Mouse (Mus musculus) erythroblast, embryonic 14.5 days (primary cell): ENCODE measurements around the gene Prrg1. TPM values are rescaled to one million over a fixed set of nuclear protein-coding genes. Genes with fewer than 3 reads are reported as not detected.
"Not testable (repeated sequence)": the region's sequence is repeated elsewhere in the genome, so short reads cannot be mapped to it uniquely, and the experiment has no call there.

Experiments used
- H3K27me3 ChIP-seq: 2 replicates; pipeline ENCODE4 v1.6.1; 2012; ENCODE audit warnings: inconsistent platforms; ENCODE audit not compliant: control insufficient read depth
- H3K36me3 ChIP-seq: 2 replicates; pipeline ENCODE4 v1.6.1; 2012; ENCODE audit warnings: mild to moderate bottlenecking, inconsistent platforms; ENCODE audit not compliant: control insufficient read depth
- H3K4me1 ChIP-seq: 2 replicates; pipeline ENCODE4 v1.6.1; 2012; ENCODE audit warnings: inconsistent platforms; ENCODE audit not compliant: control insufficient read depth
- H3K4me3 ChIP-seq: replicated peaks from 2 replicates; pipeline ENCODE3; 2012; ENCODE audit warnings: moderate library complexity, mild to moderate bottlenecking, inconsistent platforms
- H3K9me3 ChIP-seq: 2 replicates; pipeline ENCODE4 v1.6.1; 2012; ENCODE audit warnings: low read length, inconsistent platforms, mixed read lengths; ENCODE audit not compliant: control insufficient read depth
- GATA1 ChIP-seq: IDR thresholded peaks from 2 replicates; pipeline ENCODE4 v1.6.1; 2012; ENCODE audit warnings: low read length, inconsistent platforms, mixed read lengths
- TAL1 ChIP-seq: IDR thresholded peaks from 3 replicates; pipeline ENCODE4 v1.6.1; 2012; ENCODE audit warnings: low read length, inconsistent platforms, mixed read lengths
- polyA plus RNA-seq: library from polyadenylated mRNA; stranded (reverse); fragments of >175 nt; gene quantifications from 2 replicates; pipeline ENCODE4 v1.2.3, GENCODE M21; 2012

The Prrg1 gene
- polyA plus RNA-seq, 1 experiment: not detected

- no peaks in the 10 kb centered on the region for H3K27me3 ChIP-seq
- no peak overlapping the region for H3K4me3 ChIP-seq
- no peaks in the 10 kb centered on the region for H3K36me3 ChIP-seq
- no peaks in the 10 kb centered on the region for H3K4me1 ChIP-seq
- H3K9me3 ChIP-seq: no peaks in the 10 kb centered on the region
- TF ChIP-seq GATA1 (no peak), TAL1 (no peak)
These were observed 44.9 kb downstream of the Prrg1 start for GRCm38 (mm10) chrX:78538632-78539316.

- Histone ChIP-seq H3K36me3 (no peaks in the 10 kb centered on the region), H3K4me3 (no peak overlapping the region), H3K27me3 (no peaks in the 10 kb centered on the region), H3K9me3 (no peaks in the 10 kb centered on the region), H3K4me1 (no peaks in the 10 kb centered on the region)
- no peak for TF ChIP-seq TAL1
- no peak for TF ChIP-seq GATA1
These were observed 65.4 kb downstream of the Prrg1 start for GRCm38 (mm10) chrX:78518301-78518700.

- H3K4me1 ChIP-seq: no peaks in the 10 kb centered on the region
- no peak for TF ChIP-seq TAL1
- TF ChIP-seq GATA1: no peak
- H3K4me3 ChIP-seq: no peak overlapping the region
- H3K27me3 ChIP-seq: no peaks in the 10 kb centered on the region
- H3K9me3 ChIP-seq: no peaks in the 10 kb centered on the region
- H3K36me3 ChIP-seq: no peaks in the 10 kb centered on the region
These were observed 100.7 kb downstream of the Prrg1 start for GRCm38 (mm10) chrX:78482987-78483386.

GRCm38 (mm10) chrX:78479710-78480109, 104.0 kb downstream of the Prrg1 start:
- Histone ChIP-seq H3K36me3 (no peaks in the 10 kb centered on the region), H3K27me3 (no peaks in the 10 kb centered on the region), H3K4me1 (no peaks in the 10 kb centered on the region), H3K4me3 (no peak overlapping the region), H3K9me3 (no peaks in the 10 kb centered on the region)
- no peak for TF ChIP-seq TAL1
- TF ChIP-seq GATA1: no peak

- Histone ChIP-seq H3K4me1 (no peaks in the 10 kb centered on the region), H3K4me3 (no peak overlapping the region), H3K27me3 (no peaks in the 10 kb centered on the region), H3K9me3 (no peaks in the 10 kb centered on the region), H3K36me3 (no peaks in the 10 kb centered on the region)
- no peak for TF ChIP-seq GATA1
- TF ChIP-seq TAL1: no peak
These were observed 149.3 kb downstream of the Prrg1 start for GRCm38 (mm10) chrX:78434357-78434756.

GRCm38 (mm10) chrX:78403346-78403745, 180.3 kb downstream of the Prrg1 start:
- H3K36me3 ChIP-seq, H3K4me1 ChIP-seq, H3K4me3 ChIP-seq, H3K27me3 ChIP-seq, H3K9me3 ChIP-seq: not testable (repeated sequence)

Other genes with a start within 250 kb of the Prrg1 start
- not detected in 2 replicates for gene 4930480E11Rik, start 214.3 kb downstream of the Prrg1 start, polyA plus RNA-seq
- not detected in 2 replicates for gene Fam47c, start 153.9 kb upstream of the Prrg1 start, polyA plus RNA-seq